Mouse (Mus musculus): ENCODE measurements at regions not wholly inside any gene's neighbourhood (a gene's known extent, or its start where the extent isn't known, plus 50 kb on each side); places are given as distances from the start of the nearest gene placed in this dataset.

GRCm38 (mm10) chr10:67461321-67461720 lies 74.0 kb upstream of the Egr2 start:
- no peaks in the 10 kb centered on the region for H3K36me3 ChIP-seq (ENCODE audit: control insufficient read depth, insufficient read depth, low read length)
- H3K27ac ChIP-seq (ENCODE audit: control insufficient read depth, insufficient read depth, low read depth, low read length): no peak overlapping the region
- no peak overlapping the region for H3K4me3 ChIP-seq (ENCODE audit: control insufficient read depth, low read depth, low read length)
- TF ChIP-seq CTCF (IDR thresholded peaks at IDR 0.05; ENCODE audit: control insufficient read depth, insufficient read depth, insufficient replicate concordance, low read depth, low read length) (no peak), POLR2A (IDR thresholded peaks at IDR 0.05; ENCODE audit: control insufficient read depth, low read depth, low read length) (no peak)
- peaks cover 4% of the 10 kb centered on the region for H3K4me1 ChIP-seq (ENCODE audit: control insufficient read depth, insufficient read depth, low read length)
- no peaks in the 10 kb centered on the region for H3K27me3 ChIP-seq (ENCODE audit: control insufficient read depth, insufficient read depth, low read length)

- Histone ChIP-seq H3K4me1 (ENCODE audit: control insufficient read depth, insufficient read depth, low read length) (peaks cover 4% of the 10 kb centered on the region), H3K4me3 (ENCODE audit: control insufficient read depth, low read depth, low read length) (no peak overlapping the region), H3K36me3 (ENCODE audit: control insufficient read depth, insufficient read depth, low read length) (no peaks in the 10 kb centered on the region), H3K27me3 (ENCODE audit: control insufficient read depth, insufficient read depth, low read length) (no peaks in the 10 kb centered on the region), H3K27ac (ENCODE audit: control insufficient read depth, insufficient read depth, low read depth, low read length) (no peak overlapping the region)
- TF ChIP-seq CTCF (IDR thresholded peaks at IDR 0.05; ENCODE audit: control insufficient read depth, insufficient read depth, insufficient replicate concordance, low read depth, low read length) (no peak), POLR2A (IDR thresholded peaks at IDR 0.05; ENCODE audit: control insufficient read depth, low read depth, low read length) (no peak)
Observed at GRCm38 (mm10) chr10:67461862-67462261, 73.4 kb upstream of the Egr2 start.

- Histone ChIP-seq H3K4me1 (ENCODE audit: control insufficient read depth, insufficient read depth, low read length) (no peaks in the 10 kb centered on the region; the same call in 1 of the 2 replicates), H3K27me3 (ENCODE audit: control insufficient read depth, insufficient read depth, low read length) (no peaks in the 10 kb centered on the region), H3K4me3 (ENCODE audit: control insufficient read depth, low read depth, low read length) (no peak overlapping the region), H3K36me3 (ENCODE audit: control insufficient read depth, insufficient read depth, low read length) (no peaks in the 10 kb centered on the region), H3K27ac (ENCODE audit: control insufficient read depth, insufficient read depth, low read depth, low read length) (no peak overlapping the region)
- TF ChIP-seq CTCF (IDR thresholded peaks at IDR 0.05; ENCODE audit: control insufficient read depth, insufficient read depth, insufficient replicate concordance, low read depth, low read length) (no peak), POLR2A (IDR thresholded peaks at IDR 0.05; ENCODE audit: control insufficient read depth, low read depth, low read length) (no peak)
Observed at GRCm38 (mm10) chr10:67468724-67469123, 66.6 kb upstream of the Egr2 start.

GRCm38 (mm10) chr10:67473016-67473415 lies 62.3 kb upstream of the Egr2 start:
- Histone ChIP-seq H3K36me3 (ENCODE audit: control insufficient read depth, insufficient read depth, low read length) (no peaks in the 10 kb centered on the region), H3K4me3 (ENCODE audit: control insufficient read depth, low read depth, low read length) (no peak overlapping the region), H3K27ac (ENCODE audit: control insufficient read depth, insufficient read depth, low read depth, low read length) (no peak overlapping the region), H3K27me3 (ENCODE audit: control insufficient read depth, insufficient read depth, low read length) (no peaks in the 10 kb centered on the region), H3K4me1 (ENCODE audit: control insufficient read depth, insufficient read depth, low read length) (no peaks in the 10 kb centered on the region; the same call in 1 of the 2 replicates)
- TF ChIP-seq CTCF (IDR thresholded peaks at IDR 0.05; ENCODE audit: control insufficient read depth, insufficient read depth, insufficient replicate concordance, low read depth, low read length): no peak
- TF ChIP-seq POLR2A (IDR thresholded peaks at IDR 0.05; ENCODE audit: control insufficient read depth, low read depth, low read length): no peak

GRCm38 (mm10) chr10:67474336-67474735 lies 60.9 kb upstream of the Egr2 start:
- Histone ChIP-seq H3K27me3 (ENCODE audit: control insufficient read depth, insufficient read depth, low read length) (no peaks in the 10 kb centered on the region), H3K36me3 (ENCODE audit: control insufficient read depth, insufficient read depth, low read length) (no peaks in the 10 kb centered on the region), H3K4me3 (ENCODE audit: control insufficient read depth, low read depth, low read length) (no peak overlapping the region), H3K27ac (ENCODE audit: control insufficient read depth, insufficient read depth, low read depth, low read length) (no peak overlapping the region), H3K4me1 (ENCODE audit: control insufficient read depth, insufficient read depth, low read length) (no peaks in the 10 kb centered on the region; the same call in 1 of the 2 replicates)
- TF ChIP-seq POLR2A (IDR thresholded peaks at IDR 0.05; ENCODE audit: control insufficient read depth, low read depth, low read length) (no peak), CTCF (IDR thresholded peaks at IDR 0.05; ENCODE audit: control insufficient read depth, insufficient read depth, insufficient replicate concordance, low read depth, low read length) (no peak)

- Histone ChIP-seq H3K27me3 (ENCODE audit: control insufficient read depth, insufficient read depth, low read length) (no peaks in the 10 kb centered on the region), H3K36me3 (ENCODE audit: control insufficient read depth, insufficient read depth, low read length) (no peaks in the 10 kb centered on the region), H3K4me3 (ENCODE audit: control insufficient read depth, low read depth, low read length) (no peak overlapping the region), H3K27ac (ENCODE audit: control insufficient read depth, insufficient read depth, low read depth, low read length) (no peak overlapping the region), H3K4me1 (ENCODE audit: control insufficient read depth, insufficient read depth, low read length) (no peaks in the 10 kb centered on the region)
- TF ChIP-seq POLR2A (IDR thresholded peaks at IDR 0.05; ENCODE audit: control insufficient read depth, low read depth, low read length) (no peak), CTCF (IDR thresholded peaks at IDR 0.05; ENCODE audit: control insufficient read depth, insufficient read depth, insufficient replicate concordance, low read depth, low read length) (no peak)
Observed at GRCm38 (mm10) chr10:67482268-67482667, 53.0 kb upstream of the Egr2 start.

GRCm38 (mm10) chr10:67483371-67483770 lies 51.9 kb upstream of the Egr2 start:
- H3K36me3 ChIP-seq (ENCODE audit: control insufficient read depth, insufficient read depth, low read length): no peaks in the 10 kb centered on the region
- TF ChIP-seq CTCF (IDR thresholded peaks at IDR 0.05; ENCODE audit: control insufficient read depth, insufficient read depth, insufficient replicate concordance, low read depth, low read length) (no peak), POLR2A (IDR thresholded peaks at IDR 0.05; ENCODE audit: control insufficient read depth, low read depth, low read length) (no peak)
- no peak overlapping the region for H3K4me3 ChIP-seq (ENCODE audit: control insufficient read depth, low read depth, low read length)
- H3K4me1 ChIP-seq (ENCODE audit: control insufficient read depth, insufficient read depth, low read length): no peaks in the 10 kb centered on the region
- no peaks in the 10 kb centered on the region for H3K27me3 ChIP-seq (ENCODE audit: control insufficient read depth, insufficient read depth, low read length)
- no peak overlapping the region for H3K27ac ChIP-seq (ENCODE audit: control insufficient read depth, insufficient read depth, low read depth, low read length)
